Mouse (Mus musculus): ENCODE measurements around the gene 1700029H14Rik. TPM values are rescaled to one million over a fixed set of nuclear protein-coding genes. Genes with fewer than 3 reads are reported as not detected.

Gene 1700029H14Rik
- total and polyA plus RNA-seq, 3 experiments, result not detected

DNA sequence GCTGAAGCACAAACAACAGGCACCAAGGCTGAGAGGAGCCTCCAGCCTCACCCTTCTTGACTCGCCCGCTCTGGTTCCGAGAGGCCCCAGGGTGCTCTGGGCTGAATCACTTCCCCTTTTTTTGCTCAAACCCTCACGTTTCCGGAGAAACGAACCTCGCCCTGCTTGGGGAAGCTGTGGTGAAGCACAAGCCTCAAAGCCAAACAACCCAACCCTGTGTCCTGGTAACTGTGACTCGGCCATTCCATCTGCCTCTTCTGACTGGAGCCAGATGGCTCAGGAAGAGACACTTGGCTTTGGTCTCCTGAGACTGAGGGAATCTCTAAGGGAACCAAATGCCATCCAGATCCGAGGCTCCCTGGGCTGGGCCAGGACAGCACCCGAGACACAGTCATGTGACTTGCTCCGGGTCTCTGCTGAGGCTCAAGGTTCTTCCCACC is 32.6 kb upstream of the 1700029H14Rik start (continued):
- TF ChIP-seq UBTF (IDR thresholded peaks at IDR 0.05; ENCODE audit: low read depth, low read length) (peak; percentile 86; the same call in 1 of the 2 replicates), ELF1 (IDR thresholded peaks at IDR 0.05; ENCODE audit: low read depth, low read length) (peak; percentile 69), SIN3A (IDR thresholded peaks at IDR 0.05; ENCODE audit: low read length) (peak; percentile 75), ETS1 (conservative IDR thresholded peaks at IDR 0.05; ENCODE audit: low read depth, low read length) (peak; percentile 88), CHD1 (IDR thresholded peaks at IDR 0.05; ENCODE audit: low read depth, low read length) (no peak), POLR2A (IDR thresholded peaks at IDR 0.05; ENCODE audit: low read depth, low read length) (peak; percentile 61), SMC3 (IDR thresholded peaks at IDR 0.05; ENCODE audit: low read depth, low read length) (no peak; the same call in 1 of the 2 replicates), MAZ (IDR thresholded peaks at IDR 0.05; ENCODE audit: low read depth, low read length) (peak; percentile 71), USF1 (IDR thresholded peaks at IDR 0.05; ENCODE audit: low read depth, low read length) (peak; percentile 75), TCF12 (IDR thresholded peaks at IDR 0.05; ENCODE audit: low read depth, low read length) (peak; percentile 82), KAT2A (IDR thresholded peaks at IDR 0.05; ENCODE audit: insufficient replicate concordance, low read length) (no peak)

DNA sequence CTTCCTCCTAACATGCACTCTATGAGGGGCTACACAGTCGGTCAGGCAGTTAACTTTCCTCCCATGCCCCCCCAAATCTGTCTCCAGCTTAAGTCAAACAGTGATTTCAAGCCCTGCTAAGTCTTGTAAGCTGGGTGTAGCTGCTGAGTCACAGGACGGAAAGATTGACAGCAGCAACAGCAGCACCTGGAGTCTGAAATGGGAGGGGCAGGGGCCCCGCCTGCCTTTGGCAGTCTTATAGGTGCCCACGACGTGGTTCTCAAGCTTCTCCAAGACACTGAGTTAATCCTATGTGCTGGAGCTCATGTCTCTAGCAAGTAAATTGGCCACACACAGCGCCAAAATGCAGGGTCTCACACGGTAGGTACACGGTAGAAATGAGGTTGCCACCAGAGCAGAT is 31.1 kb upstream of the 1700029H14Rik start:
- dilution Hi-C loops (cut with MboI; ENCODE audit: extremely low pct_ligation_motif_present, extremely low pct_unique_long_range_greater_than_20kb, low sequenced_read_pairs) (no loop called here), in situ Hi-C loops (cut with MboI; ENCODE audit: low pct_ligation_motif_present, low pct_unique_long_range_greater_than_20kb, low sequenced_read_pairs) (no loop called here)
- peak; percentile 87 for DNase-seq (ENCODE audit: extremely low read depth)
- H3K27me3 ChIP-seq (replicated peaks), result no peaks in the 10 kb centered on the region
- peaks cover 20 to 56% of the 10 kb centered on the region in 2 experiments for H3K4me1 ChIP-seq (ENCODE audit: control insufficient read depth in 1 of 2, insufficient read depth in 2 of 2)
- no peaks in the 10 kb centered on the region for H3K79me2 ChIP-seq (replicated peaks; ENCODE audit: control insufficient read depth, extremely low read depth, insufficient read depth, poor library complexity, severe bottlenecking)
- H3K4me2 ChIP-seq (ENCODE audit: insufficient read depth, low read depth, poor library complexity, severe bottlenecking), result peak overlapping the region; percentile 85; the same call in 1 of the 2 replicates
- H3K36me3 ChIP-seq (replicated peaks in 1 of 2; ENCODE audit: control insufficient read depth in 1 of 2, insufficient read depth in 1 of 2, low read length in 1 of 2), result peaks cover 14 to 53% of the 10 kb centered on the region in 2 experiments
- H3K9ac ChIP-seq (ENCODE audit: insufficient read depth, low read depth), result 0 out of 2 replicates have a peak overlapping the region, but pooled peaks have one; percentile 3
- H3K9me3 ChIP-seq (replicated peaks; ENCODE audit: low read length), result peaks cover 3% of the 10 kb centered on the region
- peak overlapping the region; percentile 99 for H3K27ac ChIP-seq (ENCODE audit: insufficient read depth, low read depth)
- H3K4me3 ChIP-seq (replicated peaks in 1 of 3; ENCODE audit: low read depth in 2 of 3, low read length in 2 of 3, poor library complexity in 1 of 3), result no peak overlapping the region
- TF ChIP-seq TBP (conservative IDR thresholded peaks at IDR 0.05; ENCODE audit: low read depth, low read length) (0 out of 2 replicates have a peak, but pooled peaks have one; percentile 20), RCOR1 (conservative IDR thresholded peaks at IDR 0.05; ENCODE audit: low read depth, low read length) (peak; percentile 64; the same call in 1 of the 2 replicates), JUND (conservative IDR thresholded peaks at IDR 0.05; ENCODE audit: low read depth, low read length) (peak; percentile 83), MAFK (IDR thresholded peaks at IDR 0.05; ENCODE audit: insufficient replicate concordance, low read length) (peak; percentile 91), MAX (IDR thresholded peaks at IDR 0.05; ENCODE audit: low read length) (peak; percentile 65), E2F4 (IDR thresholded peaks at IDR 0.05; ENCODE audit: insufficient replicate concordance, low read depth, low read length) (no peak), ZC3H11A (IDR thresholded peaks at IDR 0.05; ENCODE audit: low read depth, low read length) (no peak), NRF1 (IDR thresholded peaks at IDR 0.05; ENCODE audit: low read depth, low read length) (no peak), ZMIZ1 (IDR thresholded peaks at IDR 0.05; ENCODE audit: low read depth, low read length) (no peak), SIN3A (IDR thresholded peaks at IDR 0.05; ENCODE audit: low read length) (peak; percentile 85), GABPA (IDR thresholded peaks at IDR 0.05; ENCODE audit: insufficient replicate concordance, low read depth, low read length) (0 out of 2 replicates have a peak, but pooled peaks have one; percentile 17), JUN (IDR thresholded peaks at IDR 0.05; ENCODE audit: insufficient read depth, low read depth, low read length) (peak; percentile 94), PAX5 (IDR thresholded peaks at IDR 0.05; ENCODE audit: low read length) (no peak), UBTF (IDR thresholded peaks at IDR 0.05; ENCODE audit: low read depth, low read length) (no peak), USF1 (IDR thresholded peaks at IDR 0.05; ENCODE audit: low read depth, low read length) (no peak), CHD2 (IDR thresholded peaks at IDR 0.05; ENCODE audit: low read length) (peak; percentile 62; the same call in 1 of the 2 replicates), USF2 (conservative IDR thresholded peaks at IDR 0.05; ENCODE audit: low read depth, low read length) (no peak), POLR2A (IDR thresholded peaks at IDR 0.05; ENCODE audit: low read depth, low read length) (peak; percentile 60; the same call in 1 of the 2 replicates), ELF1 (IDR thresholded peaks at IDR 0.05; ENCODE audit: low read depth, low read length) (no peak; the same call in 1 of the 2 replicates), TCF12 (IDR thresholded peaks at IDR 0.05; ENCODE audit: low read depth, low read length) (peak; percentile 92), NELFE (IDR thresholded peaks at IDR 0.05; ENCODE audit: low read depth, low read length) (no peak), MEF2A (IDR thresholded peaks at IDR 0.05; ENCODE audit: borderline replicate concordance, low read depth, low read length) (peak; percentile 77; the same call in 1 of the 2 replicates), CHD1 (IDR thresholded peaks at IDR 0.05; ENCODE audit: low read depth, low read length) (peak; percentile 71; the same call in 1 of the 2 replicates), EP300 (IDR thresholded peaks at IDR 0.05; ENCODE audit: low read length) (peak; percentile 91), POLR2AphosphoS2 (IDR thresholded peaks at IDR 0.05; ENCODE audit: low read depth, low read length) (no peak), ZNF384 (IDR thresholded peaks at IDR 0.05; ENCODE audit: low read depth, low read length) (no peak), CTCF (conservative IDR thresholded peaks at IDR 0.05 in 1 of 2, IDR thresholded peaks at IDR 0.05 in 1 of 2; ENCODE audit: low read depth in 2 of 2, low read length in 2 of 2) (peak in 1 of 2 experiments; percentile 20; a peak in 2 of 4 replicates), ZKSCAN1 (IDR thresholded peaks at IDR 0.05; ENCODE audit: borderline replicate concordance, low read depth, low read length) (no peak), MAZ (IDR thresholded peaks at IDR 0.05; ENCODE audit: low read depth, low read length) (peak; percentile 98), MYC (IDR thresholded peaks at IDR 0.05; ENCODE audit: low read depth, low read length) (0 out of 2 replicates have a peak, but pooled peaks have one; percentile 54), BHLHE40 (IDR thresholded peaks at IDR 0.05; ENCODE audit: low read depth, low read length) (peak; percentile 74), MXI1 (IDR thresholded peaks at IDR 0.05; ENCODE audit: low read depth, low read length) (peak; percentile 71; the same call in 1 of the 2 replicates)
